Mouse (Mus musculus): ENCODE measurements around the gene Tmem207.

The Tmem207 gene

GRCm38 (mm10) chr16:26456182-26456581, 70.4 kb downstream of the Tmem207 start:
- DNase-seq (ENCODE audit: low read depth, low spot score) = no peak

GRCm38 (mm10) chr16:26454163-26454562, 72.4 kb downstream of the Tmem207 start:
- DNase-seq (ENCODE audit: low read depth, low spot score) = no peak
